Mouse (Mus musculus) cerebellum, postnatal 4 days (tissue): Measurements from ENCODE around the gene Nme1.
"Not testable (repeated sequence)": the region's sequence is repeated elsewhere in the genome, so short reads cannot be mapped to it uniquely, and the experiment has no call there.

Experiments
- DNase-seq, 2 experiments: peaks; one replicate each; pipeline ENCODE4 v3.0.0; 2022; ENCODE audit warnings: low spot score in 2 of 2, mixed read lengths in 1 of 2

The Nme1 gene

DNA sequence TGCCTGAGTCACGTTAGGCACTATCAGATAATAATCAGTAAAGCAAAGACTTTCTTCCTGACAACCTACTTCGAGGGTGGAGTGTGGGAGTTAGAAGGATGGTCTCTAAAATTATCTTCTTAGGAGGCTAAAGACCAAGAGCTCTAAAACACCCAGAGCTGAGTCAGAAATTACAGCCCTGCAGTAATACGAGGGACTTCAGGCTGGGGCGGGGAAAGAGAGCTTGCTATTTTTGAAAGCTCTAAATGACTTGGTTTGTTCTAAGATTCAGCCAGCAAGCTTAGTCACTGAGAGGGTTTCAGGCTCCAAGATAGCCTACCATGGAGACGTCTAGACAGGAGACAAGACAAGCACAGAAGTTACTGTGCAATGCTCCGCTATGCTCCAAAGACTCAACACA lies 2.9 kb downstream of the Nme1 start:
- DNase-seq, result no peak

DNA sequence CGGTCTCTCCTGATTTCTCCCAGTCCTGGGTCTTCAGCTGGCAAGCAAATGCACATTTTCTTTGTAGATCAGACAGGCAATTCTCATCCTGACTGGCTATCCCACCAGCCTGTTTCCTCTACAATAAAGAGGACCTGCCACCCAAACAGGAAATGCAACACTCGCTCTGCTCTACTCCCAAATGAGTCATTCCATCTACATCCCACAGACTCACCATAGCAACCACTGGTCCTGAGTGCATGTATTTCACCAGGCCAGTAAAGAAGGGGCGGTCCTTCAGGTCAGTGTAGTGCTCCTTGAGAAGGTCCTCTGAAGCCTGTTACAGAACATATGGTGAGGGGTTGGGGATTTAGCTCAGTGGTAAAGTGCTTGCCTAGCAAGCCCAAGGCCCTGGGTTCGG lies 5.3 kb downstream of the Nme1 start:
- no peak for DNase-seq

DNA sequence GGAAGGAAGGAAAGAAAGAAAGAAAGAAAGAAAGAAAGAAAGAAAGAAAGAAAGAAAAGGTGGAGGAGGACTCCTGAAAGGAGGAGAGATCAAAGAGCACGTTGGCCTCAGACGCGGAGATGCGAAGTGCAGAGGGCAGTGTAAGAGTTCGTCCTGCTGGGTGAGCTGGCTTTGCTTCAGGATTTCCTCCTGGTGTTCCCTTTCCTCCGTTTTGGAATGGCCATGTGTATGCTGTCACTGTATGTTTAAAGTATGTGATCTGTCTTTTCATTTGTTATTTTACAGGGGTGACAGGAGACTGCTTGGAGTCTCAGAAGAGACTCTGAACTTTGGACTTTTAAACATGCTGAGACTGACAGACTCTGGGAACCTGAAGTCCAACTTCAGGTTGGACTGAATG lies 6.8 kb downstream of the Nme1 start:
- DNase-seq, result no peak

DNA sequence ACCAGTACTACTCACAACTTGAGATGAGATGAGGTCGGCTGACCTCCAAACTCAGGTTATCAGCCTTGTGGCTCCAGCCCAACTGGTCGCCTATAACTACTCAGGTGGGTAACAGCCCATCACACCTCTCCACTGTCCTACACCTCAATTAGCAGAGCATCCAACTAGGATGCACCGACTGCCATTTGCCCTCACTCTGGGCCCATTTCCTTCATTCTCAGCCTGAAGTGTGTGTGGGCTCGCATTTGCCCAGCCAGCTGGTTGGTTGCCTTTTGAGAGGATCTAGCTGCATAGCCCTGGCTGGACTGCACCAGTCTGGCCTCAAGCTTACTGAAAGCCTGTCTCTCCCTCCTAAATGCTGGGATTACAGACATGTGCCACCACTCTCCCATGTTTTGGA lies 10.6 kb downstream of the Nme1 start:
- no peak for DNase-seq

DNA sequence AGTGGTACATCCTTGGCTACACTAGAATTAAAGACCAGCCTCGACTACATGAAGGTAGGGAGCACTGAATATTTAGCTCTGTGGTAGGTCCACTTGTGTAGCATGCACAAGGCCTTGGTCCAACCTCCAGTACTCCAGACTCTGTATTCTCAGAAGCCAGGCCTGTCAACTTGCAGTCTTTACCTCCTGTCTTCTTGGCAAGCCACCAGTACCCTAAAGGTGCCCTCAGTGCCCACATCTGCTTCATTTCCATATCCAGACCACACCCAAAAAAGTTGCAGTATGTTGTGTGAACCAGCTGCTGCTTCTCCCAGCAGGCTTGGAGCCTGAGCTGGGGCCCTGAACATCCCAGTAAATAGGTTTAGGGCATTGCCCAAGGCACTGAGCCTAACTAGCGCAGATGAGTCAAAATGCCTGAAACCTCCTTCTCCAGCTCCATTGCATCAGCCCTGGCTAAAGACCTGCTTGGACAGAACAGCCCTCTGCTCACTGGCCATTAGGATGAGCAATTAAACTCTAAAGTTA lies 11.2 kb downstream of the Nme1 start:
- DNase-seq, result no peak

DNA sequence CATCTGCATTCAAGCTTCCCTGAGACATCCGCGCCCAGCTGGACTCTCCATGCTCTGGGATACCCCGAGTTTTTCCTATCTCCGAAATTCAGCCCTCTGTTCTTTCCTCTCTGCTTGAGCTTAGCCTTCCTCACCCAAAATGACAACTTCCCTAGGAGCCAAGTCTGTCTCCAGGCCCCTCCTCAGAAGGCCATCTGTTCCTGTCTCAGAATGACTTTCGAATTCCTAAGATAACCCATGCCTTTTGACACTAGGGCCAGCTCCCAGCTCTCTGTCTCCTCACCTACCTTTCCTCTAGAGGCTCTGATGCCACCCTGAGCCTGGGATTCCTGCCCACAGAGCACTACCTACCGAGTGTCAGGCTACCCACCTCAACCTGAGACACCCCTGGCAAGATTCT lies 12.2 kb downstream of the Nme1 start, which contains the start of gene Nme2:
Nme2 (minus strand) TSS at position 101 of the 400 bp plus-strand sequence.
- no peak for DNase-seq

DNA sequence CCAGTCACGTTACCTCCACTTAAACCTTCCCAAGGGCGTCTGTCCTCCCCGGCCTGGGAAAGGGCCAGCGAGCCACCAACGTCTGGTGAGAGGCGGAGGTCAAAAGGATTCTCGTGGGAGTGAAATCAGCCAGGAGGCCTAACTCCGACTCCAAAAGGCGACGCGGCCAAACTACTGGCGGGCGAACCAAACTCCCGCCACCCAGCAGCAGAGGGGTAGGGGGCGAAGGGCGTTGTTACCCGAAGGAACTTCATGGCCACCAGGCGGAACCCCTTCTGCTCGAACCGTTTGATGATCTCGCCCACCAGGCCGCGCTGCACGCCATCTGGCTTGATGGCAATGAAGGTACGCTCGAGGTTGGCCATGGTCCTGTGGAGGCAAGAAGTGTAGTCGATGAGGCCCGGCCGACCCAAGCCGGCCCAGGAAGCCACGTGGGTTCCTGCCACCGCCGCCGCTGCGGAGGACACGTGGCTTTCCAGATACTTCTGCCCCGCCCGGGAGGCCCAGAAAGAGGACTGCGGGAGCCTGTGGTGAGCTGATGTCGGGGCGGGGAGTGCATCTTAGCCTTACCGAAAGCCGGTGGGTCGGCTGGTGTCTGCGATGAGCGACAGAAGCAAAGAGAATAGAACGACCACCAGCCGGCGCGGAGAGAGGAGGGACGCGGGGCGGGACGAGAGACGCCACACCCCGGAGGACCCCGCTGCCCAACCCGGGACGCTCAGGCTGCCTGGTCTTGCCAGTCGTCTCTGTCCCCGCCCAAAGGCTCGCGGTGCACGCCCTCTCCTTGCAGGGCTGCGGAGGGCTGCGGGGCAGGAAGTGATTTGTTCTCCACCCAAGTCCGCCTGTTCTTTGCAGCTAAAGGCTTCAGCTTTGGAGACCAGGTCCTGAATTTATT lies 12.8 kb downstream of the Nme1 start:
- peak; percentile 75 to 86 for DNase-seq

DNA sequence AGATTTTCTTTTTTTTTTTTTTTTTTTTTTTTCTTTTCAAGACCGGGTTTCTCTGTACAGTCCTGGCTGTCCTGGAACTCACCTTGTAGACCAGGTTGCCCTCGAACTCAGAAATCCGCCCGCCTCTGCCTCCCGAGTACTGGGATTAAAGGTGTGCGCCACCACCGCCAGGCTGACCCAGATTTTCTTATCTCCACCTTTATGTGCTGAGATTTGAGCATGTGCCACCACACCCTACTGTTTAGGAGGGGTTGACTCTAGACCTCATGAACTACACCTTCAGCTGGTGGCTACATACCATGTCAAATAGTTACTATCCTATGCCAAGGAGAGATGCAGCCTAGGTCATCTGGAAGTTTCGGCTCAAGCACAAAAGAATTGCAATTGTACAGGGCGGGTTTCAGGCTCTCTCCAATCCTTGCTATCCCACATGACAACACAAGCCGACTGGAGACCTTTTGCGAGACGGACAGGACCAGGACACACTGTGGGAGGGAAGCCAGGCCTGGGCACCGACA lies 13.5 kb downstream of the Nme1 start:
- no peak for DNase-seq

DNA sequence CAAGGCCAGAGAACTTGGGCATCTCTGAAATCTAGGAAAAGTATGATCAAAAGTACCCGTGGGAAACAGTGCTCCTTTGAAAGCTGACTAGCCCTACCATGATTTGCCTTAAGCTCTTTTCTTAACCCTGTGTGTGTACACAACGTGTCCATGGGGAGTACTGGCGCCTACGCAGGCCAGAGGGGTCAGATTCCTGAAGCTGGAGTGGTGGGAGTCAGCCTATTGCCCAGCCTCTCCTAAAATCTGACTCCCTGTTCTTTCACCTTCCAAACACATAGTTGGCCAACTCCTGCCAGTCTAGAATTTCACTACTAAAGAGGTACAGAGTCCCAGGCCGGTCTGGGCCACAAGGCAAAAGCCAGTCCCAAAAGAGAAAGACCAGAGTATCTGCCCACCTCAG lies 15.9 kb downstream of the Nme1 start:
- no peak for DNase-seq

DNA sequence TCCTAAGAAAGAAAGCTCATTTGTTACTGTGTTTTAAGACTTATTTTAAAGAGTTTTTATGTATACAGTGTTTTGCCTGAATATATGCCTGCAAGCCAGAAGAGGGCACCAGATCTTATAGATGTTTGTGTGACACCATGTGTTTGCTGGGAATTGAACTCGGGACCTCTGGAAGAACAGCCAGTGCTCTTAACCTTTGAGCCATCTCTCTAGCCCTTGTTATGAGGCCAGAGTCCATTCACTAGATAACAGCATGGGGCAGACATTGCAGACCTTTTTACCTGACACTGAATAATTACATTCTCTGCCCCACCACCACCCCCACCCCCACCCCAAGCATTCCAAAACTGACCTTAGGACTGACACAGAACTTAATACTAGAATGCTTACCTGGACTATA lies 18.3 kb downstream of the Nme1 start:
- no peak for DNase-seq

DNA sequence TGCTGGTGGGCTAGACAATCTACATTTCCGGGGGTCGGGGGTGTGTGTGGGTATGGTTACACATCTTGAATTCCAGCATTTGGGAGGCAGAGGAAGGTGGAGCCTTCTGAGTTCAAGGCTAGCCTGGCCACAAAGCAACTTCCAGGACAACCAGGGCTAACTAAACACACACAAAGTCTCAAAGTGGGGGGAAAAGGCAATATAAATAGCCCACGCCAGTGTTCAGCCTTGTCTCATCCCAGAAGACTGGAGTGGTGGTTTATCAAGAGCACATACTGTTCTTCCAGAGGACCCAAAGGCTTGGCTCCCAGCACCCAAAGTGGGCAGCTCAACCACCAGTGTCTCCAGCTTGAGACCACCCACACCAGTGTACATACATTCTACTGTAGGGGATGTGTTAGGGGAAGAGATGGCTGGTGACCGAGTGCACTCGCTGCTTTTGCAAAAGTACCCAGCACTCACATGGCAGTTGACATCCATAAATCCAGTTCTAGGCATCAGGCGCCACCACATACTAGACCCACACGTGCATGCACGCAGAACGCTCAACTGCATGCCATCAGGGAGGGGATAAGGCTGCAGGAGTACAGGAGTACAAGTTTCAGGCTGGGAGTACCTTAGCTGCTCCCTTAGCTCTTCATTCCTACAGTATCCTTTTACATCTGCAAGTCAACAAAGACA lies 19.3 kb downstream of the Nme1 start:
- no peak for DNase-seq

DNA sequence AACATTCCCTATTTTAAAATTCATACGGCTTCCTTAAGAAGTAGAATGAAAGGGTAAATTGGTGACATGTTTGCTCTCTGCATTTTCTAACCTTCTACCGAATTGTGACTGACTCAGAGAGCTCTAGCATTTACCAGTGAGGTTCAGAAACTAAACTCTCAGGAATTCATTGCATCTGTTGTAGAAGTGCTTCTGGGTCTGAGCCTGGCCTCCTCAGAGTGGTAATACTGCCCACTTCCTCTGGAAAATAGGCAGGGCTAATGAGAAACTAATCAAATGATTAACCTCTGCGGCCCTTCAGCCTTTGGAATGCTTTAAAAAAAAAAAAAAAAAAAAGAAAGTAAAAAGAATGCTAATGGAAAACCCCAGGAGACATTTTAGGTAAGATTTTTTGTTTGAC lies 23.3 kb downstream of the Nme1 start:
- DNase-seq, result no peak

DNA sequence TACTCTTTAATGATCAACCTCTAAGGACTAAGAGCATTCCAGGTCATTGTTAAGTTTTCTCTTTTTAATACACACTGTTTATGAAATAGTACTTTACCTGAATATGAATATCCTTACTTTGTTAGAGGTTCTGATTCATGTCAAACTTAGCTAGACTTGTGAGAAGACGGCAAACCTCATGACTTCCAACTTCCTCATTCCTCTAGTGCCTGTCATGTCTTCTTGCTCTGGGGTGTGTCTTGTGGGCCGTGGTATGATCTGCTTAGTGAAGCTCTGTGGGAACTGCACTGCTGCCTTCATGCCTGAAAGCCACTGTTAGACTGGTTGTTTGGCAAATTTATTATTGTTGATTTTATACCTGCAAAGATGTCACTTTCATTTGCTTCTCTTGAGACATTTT lies 27.4 kb downstream of the Nme1 start:
- DNase-seq, result no peak

DNA sequence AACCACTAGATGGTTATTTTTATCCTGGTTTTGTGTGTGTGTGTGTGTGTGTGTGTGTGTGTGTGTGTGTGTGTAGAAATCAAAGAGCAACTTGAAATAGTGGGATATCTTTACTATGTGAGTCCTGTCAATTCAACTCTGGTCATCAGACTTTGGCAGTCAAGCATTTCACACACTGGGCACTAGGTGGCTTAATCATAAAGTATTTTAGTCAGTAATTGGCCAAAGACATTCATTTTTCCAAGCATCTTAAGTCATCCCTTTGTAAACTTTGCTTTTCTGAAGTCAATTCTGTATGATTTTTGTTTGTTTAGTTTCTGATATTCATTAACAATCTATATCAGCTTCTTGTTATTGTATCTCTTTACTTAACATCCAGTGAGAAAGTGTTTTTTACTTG lies 39.2 kb downstream of the Nme1 start:
- DNase-seq, result no peak

DNA sequence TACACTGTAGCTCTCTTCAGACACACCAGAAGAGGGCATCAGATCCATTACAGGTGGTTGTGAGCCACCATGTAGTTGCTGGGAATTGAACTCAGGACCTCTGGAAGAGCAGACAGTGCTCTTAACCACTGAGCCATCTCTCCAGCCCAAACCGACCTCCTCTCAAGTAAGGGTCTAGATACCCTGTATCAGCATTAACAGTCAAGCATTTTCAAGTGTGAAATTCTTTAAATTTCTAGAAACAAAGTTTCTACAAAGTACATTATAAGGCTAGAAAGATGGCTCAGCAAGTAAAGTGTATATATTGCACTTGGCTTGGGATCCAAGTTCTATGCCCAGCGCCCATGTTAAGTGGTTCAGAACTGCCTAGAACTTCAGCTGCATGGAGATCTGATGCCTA lies 53.3 kb downstream of the Nme1 start:
- not testable (repeated sequence) for DNase-seq

DNA sequence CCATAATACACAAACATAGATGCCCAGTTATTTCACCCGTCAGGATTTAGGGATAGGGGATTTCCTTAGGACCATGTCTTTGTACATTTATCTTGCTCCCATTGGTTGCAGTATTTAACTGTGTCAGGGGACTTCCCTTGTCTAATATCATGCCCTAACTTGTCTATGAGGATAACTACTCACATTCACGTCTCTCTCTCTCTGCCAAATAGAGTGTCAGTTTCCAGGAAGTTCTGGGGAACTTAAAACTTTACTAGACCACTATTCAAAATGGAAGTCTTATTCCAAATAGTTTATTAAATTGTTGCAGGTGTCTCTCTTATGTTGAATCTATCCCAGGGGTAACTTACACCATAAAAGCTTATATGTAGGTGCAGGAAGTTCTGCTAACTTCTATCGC lies 56.7 kb downstream of the Nme1 start:
- no peak for DNase-seq

DNA sequence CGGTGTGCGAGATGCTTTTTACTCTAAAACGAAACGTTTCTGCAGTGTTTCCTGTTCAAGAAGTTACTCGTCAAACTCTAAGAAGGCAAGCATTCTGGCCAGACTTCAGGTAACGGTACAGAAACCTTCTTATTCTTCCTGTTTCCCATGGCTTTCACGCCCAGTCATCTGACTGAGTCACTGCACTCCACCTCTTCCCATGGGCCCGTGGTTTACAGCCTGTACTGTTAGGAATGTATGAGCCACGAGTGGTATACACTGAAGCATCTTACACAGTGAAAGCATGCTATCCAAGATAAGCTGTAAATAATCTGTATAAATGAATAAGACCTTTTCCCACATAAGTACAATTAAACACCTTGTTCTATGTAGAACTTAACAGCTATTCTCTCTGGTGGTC lies 59.5 kb downstream of the Nme1 start:
- DNase-seq, result no peak

DNA sequence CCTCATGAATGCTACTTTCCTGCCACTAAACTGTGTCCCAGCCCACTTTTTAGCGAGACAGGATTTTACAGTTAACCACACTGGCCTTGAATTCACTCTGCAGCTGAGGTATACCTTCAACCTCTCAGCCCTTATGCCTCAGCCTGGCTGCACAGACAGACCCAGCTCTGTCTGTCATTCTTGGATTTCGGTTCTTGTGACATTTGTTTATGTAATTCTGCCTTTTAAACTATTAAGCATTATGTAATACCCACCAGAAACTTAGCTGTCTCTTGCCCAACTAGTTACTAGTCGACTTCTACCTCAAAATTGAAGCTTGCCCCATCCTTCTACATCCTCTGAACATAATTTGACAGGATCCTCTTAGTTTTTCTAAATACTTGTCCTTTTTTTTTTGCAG lies 60.5 kb downstream of the Nme1 start:
- DNase-seq, result no peak
